Mouse (Mus musculus): ENCODE measurements around the gene Haao. TPM values are rescaled to one million over a fixed set of nuclear protein-coding genes. Genes with fewer than 3 reads are reported as not detected.

Haao gene
- polyA plus RNA-seq, 1 experiment: not detected

GRCm38 (mm10) chr17:83823835-83824234 is 23.9 kb downstream of the Haao start:
- Histone ChIP-seq H3K27me3 (ENCODE audit: control insufficient read depth, insufficient read depth, insufficient read length) (peaks cover under 1% of the 10 kb centered on the region), H3ac (ENCODE audit: control insufficient read depth, insufficient read length, low read depth) (no peak overlapping the region), H3K79me2 (ENCODE audit: control insufficient read depth, insufficient read depth) (no peaks in the 10 kb centered on the region), H3K79me3 (ENCODE audit: low read depth) (no peaks in the 10 kb centered on the region), H3K36me3 (ENCODE audit: control insufficient read depth, insufficient read depth) (no peaks in the 10 kb centered on the region), H3K4me3 (ENCODE audit: insufficient read depth, poor library complexity, severe bottlenecking) (no peak overlapping the region)
- no peak for TF ChIP-seq CEBPB (IDR thresholded peaks at IDR 0.05; ENCODE audit: low read depth)
- no peak for TF ChIP-seq FOSL1 (IDR thresholded peaks at IDR 0.05; ENCODE audit: insufficient read depth, low read length, poor library complexity, severe bottlenecking)
- no peak for TF ChIP-seq CTCF (IDR thresholded peaks at IDR 0.05; ENCODE audit: control insufficient read depth, insufficient read depth, insufficient read length)
- no peak for TF ChIP-seq MAX (IDR thresholded peaks at IDR 0.05)
- TF ChIP-seq USF1 (IDR thresholded peaks at IDR 0.05; ENCODE audit: low read depth): no peak
- no peak for TF ChIP-seq MYOG (IDR thresholded peaks at IDR 0.05; ENCODE audit: control insufficient read depth, extremely low read depth, insufficient read length)
- TF ChIP-seq MYOD1 (IDR thresholded peaks at IDR 0.05; ENCODE audit: control insufficient read depth, insufficient read length, low read depth): no peak

- TF ChIP-seq CTCF (IDR thresholded peaks at IDR 0.05; ENCODE audit: control insufficient read depth, insufficient read depth, insufficient read length): no peak
- TF ChIP-seq MAX (IDR thresholded peaks at IDR 0.05): no peak
- TF ChIP-seq CEBPB (IDR thresholded peaks at IDR 0.05; ENCODE audit: low read depth): no peak
- TF ChIP-seq USF1 (IDR thresholded peaks at IDR 0.05; ENCODE audit: low read depth): no peak
- TF ChIP-seq MYOG (IDR thresholded peaks at IDR 0.05; ENCODE audit: control insufficient read depth, extremely low read depth, insufficient read length): no peak
- H3K79me2 ChIP-seq (ENCODE audit: control insufficient read depth, insufficient read depth): no peaks in the 10 kb centered on the region
- no peaks in the 10 kb centered on the region for H3K79me3 ChIP-seq (ENCODE audit: low read depth)
- H3K4me3 ChIP-seq (ENCODE audit: insufficient read depth, poor library complexity, severe bottlenecking): no peak overlapping the region
- H3K27me3 ChIP-seq (ENCODE audit: control insufficient read depth, insufficient read depth, insufficient read length): no peaks in the 10 kb centered on the region
- no peak overlapping the region for H3ac ChIP-seq (ENCODE audit: control insufficient read depth, insufficient read length, low read depth)
- H3K36me3 ChIP-seq (ENCODE audit: control insufficient read depth, insufficient read depth): no peaks in the 10 kb centered on the region
Measured at GRCm38 (mm10) chr17:83821876-83822275, 25.9 kb downstream of the Haao start.

DNA sequence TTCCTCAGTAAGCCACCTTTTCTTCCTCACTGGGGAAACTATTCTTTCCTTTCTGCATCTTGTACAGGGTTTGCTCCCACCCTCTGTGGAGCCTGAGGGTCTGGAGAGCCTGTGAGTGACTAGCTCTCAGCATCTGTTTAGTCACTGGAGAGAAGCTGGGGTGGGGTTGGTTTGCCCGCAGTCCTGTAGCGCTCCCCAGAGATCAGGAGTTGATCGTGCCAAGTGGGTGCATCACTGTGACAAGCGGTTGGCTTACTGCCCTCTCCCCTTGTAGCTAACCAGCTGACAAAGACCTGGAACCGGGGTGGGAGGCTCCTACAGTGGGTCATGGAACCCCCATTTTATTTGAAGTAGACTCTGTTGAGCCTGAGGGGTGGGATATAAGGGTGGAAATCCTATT is 27.1 kb downstream of the Haao start:
- no peaks in the 10 kb centered on the region for H3K27me3 ChIP-seq (ENCODE audit: control insufficient read depth, insufficient read depth, insufficient read length)
- no peaks in the 10 kb centered on the region for H3K36me3 ChIP-seq (ENCODE audit: control insufficient read depth, insufficient read depth)
- H3K79me2 ChIP-seq (ENCODE audit: control insufficient read depth, insufficient read depth): no peaks in the 10 kb centered on the region
- H3ac ChIP-seq (ENCODE audit: control insufficient read depth, insufficient read length, low read depth): no peak overlapping the region
- H3K4me3 ChIP-seq (ENCODE audit: insufficient read depth, poor library complexity, severe bottlenecking): no peak overlapping the region
- no peak for TF ChIP-seq FOSL1 (IDR thresholded peaks at IDR 0.05; ENCODE audit: insufficient read depth, low read length, poor library complexity, severe bottlenecking)
- no peak for TF ChIP-seq CTCF (IDR thresholded peaks at IDR 0.05; ENCODE audit: control insufficient read depth, insufficient read depth, insufficient read length)
- TF ChIP-seq MYOG (IDR thresholded peaks at IDR 0.05; ENCODE audit: control insufficient read depth, extremely low read depth, insufficient read length): no peak
- no peak for TF ChIP-seq USF1 (IDR thresholded peaks at IDR 0.05; ENCODE audit: low read depth)
- no peak for TF ChIP-seq MYOD1 (IDR thresholded peaks at IDR 0.05; ENCODE audit: control insufficient read depth, insufficient read length, low read depth)
- TF ChIP-seq CEBPB (IDR thresholded peaks at IDR 0.05; ENCODE audit: low read depth): no peak
- TF ChIP-seq MAX (IDR thresholded peaks at IDR 0.05): no peak
- H3K79me3 ChIP-seq (ENCODE audit: low read depth): no peaks in the 10 kb centered on the region

GRCm38 (mm10) chr17:83819503-83819902 is 28.3 kb downstream of the Haao start:
- H3K4me3 ChIP-seq (ENCODE audit: insufficient read depth, poor library complexity, severe bottlenecking): no peak overlapping the region
- no peaks in the 10 kb centered on the region for H3K79me2 ChIP-seq (ENCODE audit: control insufficient read depth, insufficient read depth)

GRCm38 (mm10) chr17:83816996-83817395 is 30.8 kb downstream of the Haao start:
- H3K27me3 ChIP-seq (ENCODE audit: control insufficient read depth, insufficient read depth, insufficient read length): no peaks in the 10 kb centered on the region
- no peak for TF ChIP-seq USF1 (IDR thresholded peaks at IDR 0.05; ENCODE audit: low read depth)
- no peak for TF ChIP-seq MYOG (IDR thresholded peaks at IDR 0.05; ENCODE audit: control insufficient read depth, extremely low read depth, insufficient read length)
- TF ChIP-seq MAX (IDR thresholded peaks at IDR 0.05): no peak
- TF ChIP-seq CEBPB (IDR thresholded peaks at IDR 0.05; ENCODE audit: low read depth): no peak
- TF ChIP-seq MYOD1 (IDR thresholded peaks at IDR 0.05; ENCODE audit: control insufficient read depth, insufficient read length, low read depth): no peak
- no peak for TF ChIP-seq FOSL1 (IDR thresholded peaks at IDR 0.05; ENCODE audit: insufficient read depth, low read length, poor library complexity, severe bottlenecking)
- no peak for TF ChIP-seq CTCF (IDR thresholded peaks at IDR 0.05; ENCODE audit: control insufficient read depth, insufficient read depth, insufficient read length)
- H3K4me3 ChIP-seq (ENCODE audit: insufficient read depth, poor library complexity, severe bottlenecking): no peak overlapping the region
- no peak overlapping the region for H3ac ChIP-seq (ENCODE audit: control insufficient read depth, insufficient read length, low read depth)
- no peaks in the 10 kb centered on the region for H3K36me3 ChIP-seq (ENCODE audit: control insufficient read depth, insufficient read depth)
- no peaks in the 10 kb centered on the region for H3K79me2 ChIP-seq (ENCODE audit: control insufficient read depth, insufficient read depth)
- H3K79me3 ChIP-seq (ENCODE audit: low read depth): no peaks in the 10 kb centered on the region

More at GRCm38 (mm10) chr17:83819503-83819902, 28.3 kb downstream of the Haao start:
- Histone ChIP-seq H3K36me3 (ENCODE audit: control insufficient read depth, insufficient read depth) (no peaks in the 10 kb centered on the region), H3ac (ENCODE audit: control insufficient read depth, insufficient read length, low read depth) (no peak overlapping the region), H3K79me3 (ENCODE audit: low read depth) (no peaks in the 10 kb centered on the region), H3K27me3 (ENCODE audit: control insufficient read depth, insufficient read depth, insufficient read length) (no peaks in the 10 kb centered on the region)
- TF ChIP-seq CEBPB (IDR thresholded peaks at IDR 0.05; ENCODE audit: low read depth) (no peak), CTCF (IDR thresholded peaks at IDR 0.05; ENCODE audit: control insufficient read depth, insufficient read depth, insufficient read length) (no peak), FOSL1 (IDR thresholded peaks at IDR 0.05; ENCODE audit: insufficient read depth, low read length, poor library complexity, severe bottlenecking) (no peak), MAX (IDR thresholded peaks at IDR 0.05) (no peak), USF1 (IDR thresholded peaks at IDR 0.05; ENCODE audit: low read depth) (no peak), MYOD1 (IDR thresholded peaks at IDR 0.05; ENCODE audit: control insufficient read depth, insufficient read length, low read depth) (no peak), MYOG (IDR thresholded peaks at IDR 0.05; ENCODE audit: control insufficient read depth, extremely low read depth, insufficient read length) (no peak)

DNA sequence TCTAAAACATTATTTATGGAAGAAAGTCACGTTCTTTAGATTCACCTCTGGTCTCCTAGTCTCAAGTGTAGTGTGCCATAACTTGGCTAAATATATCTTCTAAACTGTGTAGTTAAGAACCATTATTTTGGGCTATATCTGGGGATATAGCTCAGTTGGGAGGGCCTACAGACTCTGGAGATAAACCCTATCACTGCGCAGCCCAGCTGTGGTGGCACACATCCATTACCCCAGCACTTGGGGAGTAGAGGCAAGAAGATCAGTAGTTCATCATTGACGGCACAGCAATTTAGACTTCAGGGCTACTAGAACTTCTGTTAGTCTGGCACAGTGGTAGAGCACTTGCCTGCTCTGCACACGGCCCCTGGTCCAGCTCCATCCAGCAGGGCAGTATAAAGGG is 34.7 kb downstream of the Haao start:
- Histone ChIP-seq H3K4me3 (ENCODE audit: insufficient read depth, poor library complexity, severe bottlenecking) (no peak overlapping the region), H3K27me3 (ENCODE audit: control insufficient read depth, insufficient read depth, insufficient read length) (no peaks in the 10 kb centered on the region), H3K79me2 (ENCODE audit: control insufficient read depth, insufficient read depth) (no peaks in the 10 kb centered on the region)

More for the DNA sequence above, 34.7 kb downstream of the Haao start:
- Histone ChIP-seq H3K79me3 (ENCODE audit: low read depth) (no peaks in the 10 kb centered on the region), H3ac (ENCODE audit: control insufficient read depth, insufficient read length, low read depth) (no peak overlapping the region), H3K36me3 (ENCODE audit: control insufficient read depth, insufficient read depth) (no peaks in the 10 kb centered on the region)
- TF ChIP-seq MYOD1 (IDR thresholded peaks at IDR 0.05; ENCODE audit: control insufficient read depth, insufficient read length, low read depth) (no peak), MYOG (IDR thresholded peaks at IDR 0.05; ENCODE audit: control insufficient read depth, extremely low read depth, insufficient read length) (no peak), CEBPB (IDR thresholded peaks at IDR 0.05; ENCODE audit: low read depth) (no peak), FOSL1 (IDR thresholded peaks at IDR 0.05; ENCODE audit: insufficient read depth, low read length, poor library complexity, severe bottlenecking) (no peak), USF1 (IDR thresholded peaks at IDR 0.05; ENCODE audit: low read depth) (no peak), MAX (IDR thresholded peaks at IDR 0.05) (no peak)
